Mouse (Mus musculus) small intestine, adult 2 months (tissue): ENCODE results near the gene Hoxd9. TPM values are rescaled to one million over a fixed set of nuclear protein-coding genes. Genes with fewer than 3 reads are reported as not detected.

Experiments used
- H3K27ac ChIP-seq: fragments of 200-500 bp; 2 replicates; pipeline ENCODE4 v1.5.1; 2012; ENCODE audit warnings: low read depth, low read length, control low read depth, inconsistent platforms; ENCODE audit not compliant: insufficient read depth
- H3K27me3 ChIP-seq: fragments of 200-500 bp; 2 replicates; pipeline ENCODE4 v1.6.1; 2012; ENCODE audit warnings: mild to moderate bottlenecking, moderate library complexity, low read length, inconsistent platforms; ENCODE audit not compliant: control insufficient read depth, insufficient read depth
- H3K36me3 ChIP-seq: fragments of 200-500 bp; 2 replicates; pipeline ENCODE4 v1.6.1; 2012; ENCODE audit warnings: mild to moderate bottlenecking, low read length, control low read depth, inconsistent platforms; ENCODE audit not compliant: control insufficient read depth, insufficient read depth
- H3K4me1 ChIP-seq: fragments of 200-500 bp; 2 replicates; pipeline ENCODE4 v1.6.1; 2012; ENCODE audit warnings: low read length, inconsistent platforms, mixed read lengths; ENCODE audit not compliant: control insufficient read depth, insufficient read depth, insufficient read length
- H3K4me3 ChIP-seq: fragments of 200-500 bp; 2 replicates; pipeline ENCODE4 v1.5.1; 2012; ENCODE audit warnings: low read depth, mild to moderate bottlenecking, control low read depth, inconsistent platforms, low read length, moderate library complexity
- CTCF ChIP-seq: fragments of 200-500 bp; IDR thresholded peaks from 2 replicates; pipeline ENCODE4 v1.5.1; 2012; ENCODE audit warnings: low read depth, mild to moderate bottlenecking, control low read depth, inconsistent platforms, low read length, moderate library complexity, mixed read lengths; ENCODE audit not compliant: insufficient replicate concordance, insufficient read length; ENCODE audit errors: extremely low read depth
- POLR2A ChIP-seq: fragments of 200-500 bp; IDR thresholded peaks from 2 replicates; pipeline ENCODE4 v1.6.1; 2012; ENCODE audit warnings: low read depth, mild to moderate bottlenecking, control low read depth, inconsistent platforms, low read length, moderate library complexity
- WGBS: fragments of 180-500 bp; shearing (Covaris S2); methylation state at CpG from one replicate; pipeline ENCODE4 v1.1.7; 2018; 5-methylcytosine and 5-hydroxymethylcytosine counted together
- polyA plus RNA-seq: library from polyadenylated mRNA; depleted of rRNA; stranded (reverse); fragments of >200 nt; gene quantifications from 2 replicates; pipeline ENCODE4 v1.2.3, GENCODE M21; 2012

Gene Hoxd9
- polyA plus RNA-seq, 1 experiment, result 0.34 TPM

- H3K27ac ChIP-seq, result no peak overlapping the region
- 30% methylated on average over 19 of the region's 19 CpGs for WGBS
- H3K4me1 ChIP-seq, result peaks cover 4% of the 10 kb centered on the region
- no peak for TF ChIP-seq CTCF
- TF ChIP-seq POLR2A, result no peak
- no peak overlapping the region for H3K4me3 ChIP-seq
- no peaks in the 10 kb centered on the region for H3K36me3 ChIP-seq
- peaks cover 49% of the 10 kb centered on the region for H3K27me3 ChIP-seq
These were observed 16.0 kb downstream of the Hoxd9 start for GRCm38 (mm10) chr2:74713239-74714150.

GRCm38 (mm10) chr2:74714156-74714789 lies 16.7 kb downstream of the Hoxd9 start:
- H3K4me1 ChIP-seq, result peaks cover 4% of the 10 kb centered on the region
- peaks cover 45% of the 10 kb centered on the region for H3K27me3 ChIP-seq
- H3K4me3 ChIP-seq, result no peak overlapping the region
- WGBS, result 30% methylated on average over 18 of the region's 18 CpGs
- no peak for TF ChIP-seq POLR2A
- TF ChIP-seq CTCF, result no peak
- H3K36me3 ChIP-seq, result no peaks in the 10 kb centered on the region
- no peak overlapping the region for H3K27ac ChIP-seq

- TF ChIP-seq CTCF, result no peak
- TF ChIP-seq POLR2A, result no peak
- Histone ChIP-seq H3K4me1 (peaks cover 4% of the 10 kb centered on the region), H3K27me3 (peaks cover 42% of the 10 kb centered on the region), H3K4me3 (no peak overlapping the region; the same call in 1 of the 2 replicates), H3K27ac (no peak overlapping the region), H3K36me3 (no peaks in the 10 kb centered on the region)
- WGBS, result 7% methylated on average over 14 of the region's 14 CpGs
These were observed 17.4 kb downstream of the Hoxd9 start for GRCm38 (mm10) chr2:74714881-74715280.

- peak overlapping the region; percentile 39 for H3K4me3 ChIP-seq
- no peak overlapping the region for H3K27ac ChIP-seq
- 5% methylated on average over 26 of the region's 26 CpGs for WGBS
- no peaks in the 10 kb centered on the region for H3K36me3 ChIP-seq
- peaks cover 36% of the 10 kb centered on the region for H3K27me3 ChIP-seq
- peaks cover 5% of the 10 kb centered on the region for H3K4me1 ChIP-seq
- TF ChIP-seq POLR2A (no peak), CTCF (peak; percentile 85)
These were observed 18.1 kb downstream of the Hoxd9 start for GRCm38 (mm10) chr2:74715504-74716241.

GRCm38 (mm10) chr2:74720384-74720783 lies 22.9 kb downstream of the Hoxd9 start:
- H3K4me1 ChIP-seq, result peaks cover 10% of the 10 kb centered on the region
- no peak for TF ChIP-seq CTCF
- TF ChIP-seq POLR2A, result no peak
- no peak overlapping the region for H3K27ac ChIP-seq
- no peaks in the 10 kb centered on the region for H3K36me3 ChIP-seq
- no peak overlapping the region for H3K4me3 ChIP-seq
- whole genome bisulfite sequencing, result 37% methylated on average over 2 of the region's 2 CpGs
- peaks cover 13% of the 10 kb centered on the region for H3K27me3 ChIP-seq

GRCm38 (mm10) chr2:74720955-74721491 lies 23.5 kb downstream of the Hoxd9 start:
- peaks cover 8% of the 10 kb centered on the region for H3K4me1 ChIP-seq
- no peak overlapping the region for H3K27ac ChIP-seq
- TF ChIP-seq CTCF, result no peak
- no peaks in the 10 kb centered on the region for H3K36me3 ChIP-seq
- H3K27me3 ChIP-seq, result peaks cover 11% of the 10 kb centered on the region
- no peak overlapping the region for H3K4me3 ChIP-seq
- WGBS, result 26% methylated on average over 5 of the region's 5 CpGs
